Mouse (Mus musculus): ENCODE results near the gene Ube4b. TPM values are rescaled to one million over a fixed set of nuclear protein-coding genes. Genes with fewer than 3 reads are reported as not detected.

Gene Ube4b
- polyA plus RNA-seq, 1 experiment from 2014 or later: 68.8 TPM

DNA sequence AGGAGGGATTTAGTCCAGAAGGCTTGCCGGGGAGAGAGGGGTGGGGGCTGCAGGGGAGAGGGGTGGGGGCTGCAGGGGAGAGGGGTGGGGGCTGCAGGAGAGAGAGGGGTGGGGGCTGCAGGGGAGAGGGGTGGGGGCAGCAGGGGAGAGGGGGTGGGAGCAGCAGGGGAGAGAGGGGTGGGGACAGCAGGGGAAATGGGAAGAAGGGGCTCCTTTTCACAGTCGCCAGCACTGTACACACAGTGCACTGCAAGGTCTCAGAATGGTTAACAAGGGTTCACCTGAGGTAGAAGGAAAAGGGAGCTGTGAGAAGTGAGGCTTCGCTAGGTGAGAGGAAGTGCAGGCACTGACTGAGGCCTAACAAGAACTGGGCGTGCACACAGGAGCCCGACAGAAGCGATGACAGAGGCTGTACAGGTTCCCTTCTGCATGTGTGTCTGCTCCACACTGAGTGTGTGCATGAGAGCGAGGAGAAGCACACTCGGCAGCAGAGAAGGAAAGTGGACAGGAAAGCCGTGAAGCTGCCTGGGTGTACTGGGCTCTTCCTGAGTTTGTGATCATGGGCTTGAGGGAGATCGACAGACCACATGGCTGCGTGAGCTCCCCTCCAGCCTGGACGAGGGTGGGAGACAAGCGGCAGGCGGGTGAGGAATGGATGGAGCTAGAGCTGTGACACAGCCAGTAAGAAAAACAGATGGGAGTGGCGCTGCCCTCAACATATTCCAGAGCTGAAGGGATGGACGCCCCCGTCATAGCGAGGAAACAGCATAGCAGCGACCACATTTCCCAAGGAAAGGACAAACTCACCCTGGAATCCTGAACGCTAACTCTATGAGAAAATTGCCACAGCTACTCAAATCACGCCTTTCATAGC lies 29.9 kb downstream of the Ube4b start:
- WGBS: 66% methylated on average over 20 of the region's 21 CpGs
- H3K27ac ChIP-seq (ENCODE audit: low read depth, low read length): no peak overlapping the region
- H3K9me3 ChIP-seq (ENCODE audit: control insufficient read depth, low read length): no peaks in the 10 kb centered on the region
- no peak overlapping the region for H3K4me2 ChIP-seq (ENCODE audit: low read depth)
- H3K36me3 ChIP-seq (ENCODE audit: control insufficient read depth, insufficient read depth, low read length): no peaks in the 10 kb centered on the region
- H3K27me3 ChIP-seq (ENCODE audit: control insufficient read depth, insufficient read depth, low read length): no peaks in the 10 kb centered on the region
- DNase-seq (ENCODE audit: low spot score) (peak; percentile 34), ATAC-seq (ENCODE audit: insufficient read depth, low FRiP score, low TSS enrichment) (no peak)
- H3K9ac ChIP-seq (ENCODE audit: low read length): no peak overlapping the region
- no peaks in the 10 kb centered on the region for H3K4me1 ChIP-seq (ENCODE audit: control insufficient read depth, insufficient read depth, low read length)
- H3K4me3 ChIP-seq (ENCODE audit: low read depth, low read length): no peak overlapping the region

GRCm38 (mm10) chr4:149395581-149395980 lies 31.0 kb downstream of the Ube4b start:
- Histone ChIP-seq H3K4me2 (ENCODE audit: low read depth) (no peak overlapping the region), H3K27me3 (ENCODE audit: control insufficient read depth, insufficient read depth, low read length) (no peaks in the 10 kb centered on the region), H3K4me1 (ENCODE audit: control insufficient read depth, insufficient read depth, low read length) (no peaks in the 10 kb centered on the region), H3K4me3 (ENCODE audit: low read depth, low read length) (no peak overlapping the region), H3K36me3 (ENCODE audit: control insufficient read depth, insufficient read depth, low read length) (no peaks in the 10 kb centered on the region; the same call in 1 of the 2 replicates), H3K9ac (ENCODE audit: low read length) (no peak overlapping the region), H3K9me3 (ENCODE audit: control insufficient read depth, low read length) (no peaks in the 10 kb centered on the region), H3K27ac (ENCODE audit: low read depth, low read length) (no peak overlapping the region)
- DNase-seq (ENCODE audit: low spot score) (no peak), ATAC-seq (ENCODE audit: insufficient read depth, low FRiP score, low TSS enrichment) (no peak)
- WGBS: 83% methylated on average over 6 of the region's 6 CpGs

- ATAC-seq (ENCODE audit: insufficient read depth, low FRiP score, low TSS enrichment): no peak
- no peak for DNase-seq (ENCODE audit: low spot score)
- WGBS: 86% methylated on average over 4 of the region's 4 CpGs
Observed at GRCm38 (mm10) chr4:149394292-149394691, 32.3 kb downstream of the Ube4b start.

GRCm38 (mm10) chr4:149393311-149393995 lies 33.1 kb downstream of the Ube4b start:
- Histone ChIP-seq H3K4me3 (ENCODE audit: low read depth, low read length) (no peak overlapping the region), H3K9ac (ENCODE audit: low read length) (no peak overlapping the region), H3K27me3 (ENCODE audit: control insufficient read depth, insufficient read depth, low read length) (no peaks in the 10 kb centered on the region), H3K27ac (ENCODE audit: low read depth, low read length) (no peak overlapping the region), H3K4me1 (ENCODE audit: control insufficient read depth, insufficient read depth, low read length) (no peaks in the 10 kb centered on the region), H3K9me3 (ENCODE audit: control insufficient read depth, low read length) (no peaks in the 10 kb centered on the region), H3K4me2 (ENCODE audit: low read depth) (no peak overlapping the region), H3K36me3 (ENCODE audit: control insufficient read depth, insufficient read depth, low read length) (no peaks in the 10 kb centered on the region; the same call in 1 of the 2 replicates)
- ATAC-seq (ENCODE audit: insufficient read depth, low FRiP score, low TSS enrichment) (no peak), DNase-seq (ENCODE audit: low spot score) (no peak)
- WGBS: 84% methylated on average over 12 of the region's 12 CpGs

More at GRCm38 (mm10) chr4:149394292-149394691, 32.3 kb downstream of the Ube4b start:
- Histone ChIP-seq H3K4me3 (ENCODE audit: low read depth, low read length) (no peak overlapping the region), H3K4me1 (ENCODE audit: control insufficient read depth, insufficient read depth, low read length) (no peaks in the 10 kb centered on the region), H3K9me3 (ENCODE audit: control insufficient read depth, low read length) (no peaks in the 10 kb centered on the region), H3K9ac (ENCODE audit: low read length) (no peak overlapping the region), H3K27ac (ENCODE audit: low read depth, low read length) (no peak overlapping the region), H3K27me3 (ENCODE audit: control insufficient read depth, insufficient read depth, low read length) (no peaks in the 10 kb centered on the region), H3K36me3 (ENCODE audit: control insufficient read depth, insufficient read depth, low read length) (no peaks in the 10 kb centered on the region; the same call in 1 of the 2 replicates), H3K4me2 (ENCODE audit: low read depth) (no peak overlapping the region)

GRCm38 (mm10) chr4:149392359-149392758 lies 34.2 kb downstream of the Ube4b start:
- Histone ChIP-seq H3K4me1 (ENCODE audit: control insufficient read depth, insufficient read depth, low read length) (no peaks in the 10 kb centered on the region), H3K9ac (ENCODE audit: low read length) (no peak overlapping the region), H3K9me3 (ENCODE audit: control insufficient read depth, low read length) (no peaks in the 10 kb centered on the region), H3K4me2 (ENCODE audit: low read depth) (no peak overlapping the region), H3K27me3 (ENCODE audit: control insufficient read depth, insufficient read depth, low read length) (no peaks in the 10 kb centered on the region), H3K27ac (ENCODE audit: low read depth, low read length) (no peak overlapping the region), H3K36me3 (ENCODE audit: control insufficient read depth, insufficient read depth, low read length) (no peaks in the 10 kb centered on the region; the same call in 1 of the 2 replicates), H3K4me3 (ENCODE audit: low read depth, low read length) (no peak overlapping the region)
- WGBS: 91% methylated on average over 4 of the region's 4 CpGs
- no peak for DNase-seq (ENCODE audit: low spot score)
- no peak for ATAC-seq (ENCODE audit: insufficient read depth, low FRiP score, low TSS enrichment)

- no peaks in the 10 kb centered on the region for H3K9me3 ChIP-seq (ENCODE audit: control insufficient read depth, low read length)
- H3K27me3 ChIP-seq (ENCODE audit: control insufficient read depth, insufficient read depth, low read length): no peaks in the 10 kb centered on the region
- peaks cover 18% of the 10 kb centered on the region for H3K36me3 ChIP-seq (ENCODE audit: control insufficient read depth, insufficient read depth, low read length)
- WGBS: 94% methylated on average over 7 of the region's 7 CpGs
- H3K9ac ChIP-seq (ENCODE audit: low read length): no peak overlapping the region
- no peaks in the 10 kb centered on the region for H3K4me1 ChIP-seq (ENCODE audit: control insufficient read depth, insufficient read depth, low read length)
- DNase-seq (ENCODE audit: low spot score) (no peak), ATAC-seq (ENCODE audit: insufficient read depth, low FRiP score, low TSS enrichment) (no peak)
- no peak overlapping the region for H3K4me3 ChIP-seq (ENCODE audit: low read depth, low read length)
- H3K27ac ChIP-seq (ENCODE audit: low read depth, low read length): no peak overlapping the region
- H3K4me2 ChIP-seq (ENCODE audit: low read depth): no peak overlapping the region
Observed at GRCm38 (mm10) chr4:149381001-149381400, 45.5 kb downstream of the Ube4b start.

- Histone ChIP-seq H3K9me3 (ENCODE audit: control insufficient read depth, low read length) (no peaks in the 10 kb centered on the region), H3K27ac (ENCODE audit: low read depth, low read length) (no peak overlapping the region), H3K4me3 (ENCODE audit: low read depth, low read length) (no peak overlapping the region), H3K4me2 (ENCODE audit: low read depth) (no peak overlapping the region), H3K9ac (ENCODE audit: low read length) (no peak overlapping the region; the same call in 1 of the 2 replicates), H3K4me1 (ENCODE audit: control insufficient read depth, insufficient read depth, low read length) (no peaks in the 10 kb centered on the region), H3K36me3 (ENCODE audit: control insufficient read depth, insufficient read depth, low read length) (peaks cover 19% of the 10 kb centered on the region), H3K27me3 (ENCODE audit: control insufficient read depth, insufficient read depth, low read length) (no peaks in the 10 kb centered on the region)
- DNase-seq (ENCODE audit: low spot score) (no peak), ATAC-seq (ENCODE audit: insufficient read depth, low FRiP score, low TSS enrichment) (no peak)
- WGBS: 95% methylated on average over 17 of the region's 17 CpGs
Observed at GRCm38 (mm10) chr4:149379881-149380280, 46.7 kb downstream of the Ube4b start.

DNA sequence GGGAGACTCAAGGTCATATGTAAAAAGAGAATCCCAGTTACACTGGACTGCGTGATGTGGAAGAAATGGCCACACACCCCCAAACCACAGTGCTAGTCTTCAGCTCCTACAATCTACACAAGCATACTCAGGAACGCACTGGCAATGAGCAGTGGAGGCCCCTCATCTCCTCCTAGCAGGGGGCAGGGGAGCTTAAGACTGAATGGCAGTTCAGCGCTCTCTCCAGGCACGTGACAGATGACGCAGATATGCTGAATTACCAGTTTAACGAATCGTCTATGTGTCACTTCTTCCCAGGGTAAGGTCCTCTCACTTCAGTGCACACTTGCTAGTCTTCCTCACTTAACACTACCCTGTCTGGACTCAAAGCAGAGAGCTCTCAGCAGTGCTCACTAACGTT lies 47.7 kb downstream of the Ube4b start:
- 86% methylated on average over 8 of the region's 8 CpGs for WGBS
- Histone ChIP-seq H3K9ac (ENCODE audit: low read length) (no peak overlapping the region), H3K27me3 (ENCODE audit: control insufficient read depth, insufficient read depth, low read length) (no peaks in the 10 kb centered on the region), H3K9me3 (ENCODE audit: control insufficient read depth, low read length) (no peaks in the 10 kb centered on the region), H3K4me1 (ENCODE audit: control insufficient read depth, insufficient read depth, low read length) (no peaks in the 10 kb centered on the region), H3K4me2 (ENCODE audit: low read depth) (no peak overlapping the region), H3K4me3 (ENCODE audit: low read depth, low read length) (no peak overlapping the region), H3K27ac (ENCODE audit: low read depth, low read length) (no peak overlapping the region), H3K36me3 (ENCODE audit: control insufficient read depth, insufficient read depth, low read length) (peaks cover 23% of the 10 kb centered on the region)
- DNase-seq (ENCODE audit: low spot score) (no peak), ATAC-seq (ENCODE audit: insufficient read depth, low FRiP score, low TSS enrichment) (no peak)

Measured in neural tube, embryonic 11.5 days (tissue).